Mouse (Mus musculus): Measurements from ENCODE around the gene Gm5797.
A peak's percentile ranks its signal among the peaks of the same experiment; 100 is the strongest.
"Not testable (repeated sequence)": the region's sequence is repeated elsewhere in the genome, so short reads cannot be mapped to it uniquely, and the experiment has no call there.

Gene Gm5797

DNA sequence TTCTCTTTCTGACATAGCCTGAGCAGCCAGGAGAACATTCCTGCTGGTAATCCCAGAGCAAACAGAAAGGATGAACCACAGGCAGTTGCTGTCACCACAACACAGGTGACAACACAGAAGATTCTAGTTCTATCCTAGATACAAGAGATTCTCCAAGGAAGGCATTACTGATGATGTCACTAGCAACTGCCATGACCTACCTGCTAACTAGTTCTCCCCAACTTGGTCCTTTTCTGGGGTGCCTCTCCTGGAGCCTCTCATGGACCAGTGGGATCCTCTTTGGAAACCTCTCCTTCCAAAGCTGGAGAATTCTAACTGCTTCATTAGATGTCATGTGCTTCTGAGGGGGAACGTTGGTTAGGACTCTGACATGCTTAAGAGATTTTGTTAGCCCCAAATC lies at the start of gene Gm5797:
Gene Gm5797, minus strand, starts transcription at position 101 of the 400 bp plus-strand sequence.
- not testable (repeated sequence) for DNase-seq

- DNase-seq: not testable (repeated sequence)
These were observed 32.8 kb upstream of the Gm5797 start, which contains the start of gene Gm8374 for GRCm38 (mm10) chr14:7365034-7365433. Gene Gm8374 (minus strand): TSS chr14:7365134.

DNA sequence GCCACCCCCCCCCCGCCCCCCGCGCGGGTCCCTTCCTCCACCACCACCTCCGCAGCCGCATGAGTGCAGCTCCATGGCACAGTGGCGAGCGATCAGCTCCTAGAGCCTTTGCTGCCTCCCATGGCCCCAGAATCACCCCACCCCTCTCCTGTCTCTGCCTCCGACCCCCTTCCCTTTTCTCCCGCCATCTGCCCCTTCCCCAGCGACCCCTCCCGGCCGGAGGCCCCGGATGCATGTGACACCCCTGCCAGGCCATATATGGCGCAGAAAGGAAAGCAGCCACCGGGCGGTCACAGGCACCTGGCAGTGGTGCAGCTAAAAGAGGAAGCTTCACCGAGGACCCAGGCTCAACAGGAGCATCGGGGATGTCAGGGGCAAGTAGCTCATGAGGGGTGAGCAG lies 17.1 kb downstream of the Gm5797 start:
- peak; percentile 3 to 11 for DNase-seq

DNA sequence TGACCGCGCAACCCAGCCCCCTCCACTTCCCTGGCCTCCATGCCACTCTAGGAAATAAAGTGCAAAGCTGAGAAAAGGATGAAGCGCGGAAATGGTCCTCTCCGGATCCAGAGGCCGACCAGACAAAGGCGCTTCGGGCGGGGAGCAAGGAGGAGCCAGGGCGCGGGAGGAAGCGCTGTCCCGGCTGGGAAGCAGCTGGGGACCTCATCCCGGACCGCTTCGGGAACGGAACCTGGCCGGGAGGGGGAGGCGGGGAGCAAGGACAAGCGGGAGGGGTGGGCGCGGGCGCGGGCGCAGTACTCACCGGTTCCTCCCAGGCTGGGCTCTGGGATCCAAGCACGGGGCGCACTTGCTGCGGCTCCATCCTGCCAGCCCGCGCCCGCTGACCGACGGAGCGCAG lies 17.5 kb downstream of the Gm5797 start, which contains the start of gene Gm3739:
Gene Gm3739, minus strand, starts transcription at position 389 of the 400 bp plus-strand sequence.
- DNase-seq: peak; percentile 4 to 17
